Mouse (Mus musculus) heart, adult 2 months (tissue): Measurements from ENCODE around the gene Cplx1. TPM values are rescaled to one million over a fixed set of nuclear protein-coding genes. Genes with fewer than 3 reads are reported as not detected.

Experiments
- DNase-seq, 2 experiments: peaks; one replicate each; pipeline ENCODE4 v3.0.0; 2021
- H3K27ac ChIP-seq: fragments of 200-600 bp; 2 replicates; pipeline ENCODE4 v1.8.1; 2022
- H3K27me3 ChIP-seq: fragments of 200-500 bp; 2 replicates; pipeline ENCODE4 v1.6.1; 2012; ENCODE audit warnings: mild to moderate bottlenecking, low read length, inconsistent platforms, mixed read lengths; ENCODE audit not compliant: control insufficient read depth, insufficient read depth
- H3K36me3 ChIP-seq: fragments of 200-500 bp; 2 replicates; pipeline ENCODE4 v1.6.1; 2012; ENCODE audit warnings: low read length, inconsistent platforms; ENCODE audit not compliant: control insufficient read depth, insufficient read depth
- H3K4me1 ChIP-seq: fragments of 200-500 bp; 2 replicates; pipeline ENCODE4 v1.6.1; 2011; ENCODE audit warnings: low read length; ENCODE audit not compliant: control insufficient read depth, insufficient read depth
- H3K4me3 ChIP-seq: fragments of 200-600 bp; 2 replicates; pipeline ENCODE4 v1.8.1; 2022
- H3K79me2 ChIP-seq: fragments of 200-500 bp; replicated peaks from 2 replicates; pipeline ENCODE4 v1.6.1; 2012; ENCODE audit warnings: mild to moderate bottlenecking, inconsistent platforms, low read length, moderate library complexity, mixed read lengths; ENCODE audit not compliant: control insufficient read depth, insufficient read depth
- H3K9ac ChIP-seq: fragments of 200-500 bp; 2 replicates; pipeline ENCODE4 v1.6.1; 2012; ENCODE audit warnings: low read depth, mild to moderate bottlenecking, control low read depth, inconsistent platforms, low read length, mixed read lengths
- CTCF ChIP-seq: fragments of 200-600 bp; IDR thresholded peaks from 2 replicates; pipeline ENCODE4 v1.8.1; 2022; ENCODE audit warnings: antibody characterized with exemption, mild to moderate bottlenecking, moderate library complexity
- EP300 ChIP-seq: fragments of 200-500 bp; IDR thresholded peaks from 2 replicates; pipeline ENCODE4 v1.6.1; 2011; ENCODE audit warnings: low read depth, low read length, control low read depth; ENCODE audit not compliant: insufficient read depth
- POLR2A ChIP-seq: fragments of 200-500 bp; IDR thresholded peaks from 2 replicates; pipeline ENCODE4 v1.6.1; 2011; ENCODE audit warnings: mild to moderate bottlenecking, low read depth, low read length, control low read depth; ENCODE audit not compliant: insufficient read depth
- WGBS: fragments of 180-500 bp; shearing (Covaris S2); methylation state at CpG from one replicate; pipeline ENCODE4 v1.1.7; 2018; 5-methylcytosine and 5-hydroxymethylcytosine counted together
- intact Hi-C: fragments of 180-260 bp; cut with DNase I; formaldehyde crosslinking; loops from one replicate; pipeline ENCODE4 v1.15.1; 2025
- polyA plus RNA-seq: library from polyadenylated mRNA; depleted of rRNA; stranded (reverse); fragments of >200 nt; gene quantifications from 2 replicates; pipeline ENCODE4 v1.2.3, GENCODE M21; 2012
- total RNA-seq, 2 experiments: library from RNA; stranded (reverse); gene quantifications; 2 replicates each; pipeline ENCODE4 v1.2.3; 2021

Cplx1 gene
- total and polyA plus RNA-seq, 3 experiments, result 0.36 to 0.45 TPM; not detected in 1

DNA sequence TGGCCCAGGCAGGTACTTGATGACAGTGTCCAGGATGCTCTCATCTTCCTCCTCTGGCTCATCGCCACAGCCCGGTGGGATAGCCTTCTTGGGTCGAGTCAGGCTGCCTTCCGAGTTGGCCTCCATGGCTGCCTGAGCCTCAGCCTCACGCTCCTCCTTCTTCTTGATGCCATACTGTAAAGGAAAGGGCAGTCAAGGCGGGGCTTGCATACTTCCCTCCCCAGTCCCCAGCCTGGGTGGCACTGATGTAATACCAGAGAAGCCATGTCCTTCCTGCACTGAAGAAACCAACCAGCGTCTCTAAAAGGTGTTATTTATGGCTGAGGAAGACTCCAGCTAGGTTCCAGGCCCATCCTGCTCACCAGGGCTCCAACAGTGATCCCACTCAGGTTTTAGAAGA is 29.7 kb downstream of the Cplx1 start:
- whole genome bisulfite sequencing, result 68% methylated on average over 7 of the region's 7 CpGs
- TF ChIP-seq CTCF (no peak), POLR2A (no peak), EP300 (no peak)
- Histone ChIP-seq H3K27ac (no peak overlapping the region), H3K27me3 (no peaks in the 10 kb centered on the region), H3K9ac (no peak overlapping the region), H3K79me2 (no peaks in the 10 kb centered on the region), H3K4me1 (no peaks in the 10 kb centered on the region), H3K4me3 (no peak overlapping the region), H3K36me3 (no peaks in the 10 kb centered on the region)
- intact Hi-C loops, result no loop called here
- no peak for DNase-seq

GRCm38 (mm10) chr5:108518951-108519350 is 30.9 kb downstream of the Cplx1 start:
- TF ChIP-seq EP300, result no peak
- no peak for TF ChIP-seq POLR2A
- TF ChIP-seq CTCF, result no peak
- H3K79me2 ChIP-seq, result no peaks in the 10 kb centered on the region
- no peak overlapping the region for H3K27ac ChIP-seq
- WGBS, result 74% methylated on average over 5 of the region's 5 CpGs
- intact Hi-C loops, result no loop called here
- no peak for DNase-seq
- H3K36me3 ChIP-seq, result no peaks in the 10 kb centered on the region
- H3K27me3 ChIP-seq, result no peaks in the 10 kb centered on the region
- H3K4me3 ChIP-seq, result no peak overlapping the region
- no peak overlapping the region for H3K9ac ChIP-seq
- H3K4me1 ChIP-seq, result no peaks in the 10 kb centered on the region

DNA sequence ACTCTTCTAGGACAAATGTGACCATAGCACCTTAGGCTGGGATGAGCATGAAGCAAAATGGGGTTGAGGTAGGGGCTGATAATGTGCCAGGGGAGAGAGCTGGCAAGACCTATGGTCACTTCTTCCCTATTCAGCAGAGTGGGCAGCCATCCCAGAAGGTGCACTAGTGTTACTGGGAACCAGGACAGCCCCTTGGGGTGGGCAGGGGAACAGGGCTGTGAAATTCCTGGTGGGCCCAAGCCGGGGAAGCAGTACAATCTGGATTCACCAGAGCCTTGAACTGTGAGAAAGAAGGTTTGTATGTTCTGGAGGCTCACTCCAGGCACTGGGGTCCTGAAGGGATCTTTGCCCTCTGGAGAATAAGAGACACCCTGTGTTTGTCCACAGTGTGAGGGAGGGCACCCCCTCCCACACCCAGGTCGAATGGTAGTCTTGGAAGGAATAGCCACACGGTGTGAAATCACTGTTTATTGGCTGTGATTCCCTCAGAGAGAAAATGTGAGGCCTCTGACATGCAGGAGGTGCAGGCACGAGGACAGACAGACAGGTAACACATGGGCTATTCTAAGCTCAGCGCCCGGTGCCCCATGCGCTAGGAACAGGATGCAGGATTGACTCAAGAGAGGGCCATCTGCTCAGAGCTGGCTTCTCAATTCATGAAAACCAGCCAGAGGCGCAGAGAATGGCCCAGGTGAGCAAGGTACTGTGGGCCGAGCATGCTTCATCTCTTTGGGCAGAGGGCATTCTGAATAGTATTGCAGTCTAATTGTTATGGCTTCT is 31.5 kb downstream of the Cplx1 start:
- DNase-seq, result no peak
- no peaks in the 10 kb centered on the region for H3K4me1 ChIP-seq
- 71% methylated on average over 9 of the region's 9 CpGs for WGBS
- no peaks in the 10 kb centered on the region for H3K36me3 ChIP-seq
- no peaks in the 10 kb centered on the region for H3K27me3 ChIP-seq
- intact Hi-C loops, result no loop called here
- H3K4me3 ChIP-seq, result no peak overlapping the region
- H3K9ac ChIP-seq, result no peak overlapping the region
- no peak for TF ChIP-seq EP300
- TF ChIP-seq POLR2A, result no peak
- no peak for TF ChIP-seq CTCF
- no peaks in the 10 kb centered on the region for H3K79me2 ChIP-seq
- no peak overlapping the region for H3K27ac ChIP-seq

- Histone ChIP-seq H3K4me3 (no peak overlapping the region), H3K9ac (no peak overlapping the region), H3K27ac (no peak overlapping the region), H3K79me2 (no peaks in the 10 kb centered on the region), H3K27me3 (no peaks in the 10 kb centered on the region), H3K36me3 (no peaks in the 10 kb centered on the region), H3K4me1 (no peaks in the 10 kb centered on the region)
- intact Hi-C loops, result no loop called here
- no peak for TF ChIP-seq CTCF
- no peak for TF ChIP-seq POLR2A
- TF ChIP-seq EP300, result no peak
- no peak for DNase-seq
- WGBS, result 83% methylated on average over 3 of the region's 3 CpGs
These were observed 33.2 kb downstream of the Cplx1 start for GRCm38 (mm10) chr5:108516655-108517054.

DNA sequence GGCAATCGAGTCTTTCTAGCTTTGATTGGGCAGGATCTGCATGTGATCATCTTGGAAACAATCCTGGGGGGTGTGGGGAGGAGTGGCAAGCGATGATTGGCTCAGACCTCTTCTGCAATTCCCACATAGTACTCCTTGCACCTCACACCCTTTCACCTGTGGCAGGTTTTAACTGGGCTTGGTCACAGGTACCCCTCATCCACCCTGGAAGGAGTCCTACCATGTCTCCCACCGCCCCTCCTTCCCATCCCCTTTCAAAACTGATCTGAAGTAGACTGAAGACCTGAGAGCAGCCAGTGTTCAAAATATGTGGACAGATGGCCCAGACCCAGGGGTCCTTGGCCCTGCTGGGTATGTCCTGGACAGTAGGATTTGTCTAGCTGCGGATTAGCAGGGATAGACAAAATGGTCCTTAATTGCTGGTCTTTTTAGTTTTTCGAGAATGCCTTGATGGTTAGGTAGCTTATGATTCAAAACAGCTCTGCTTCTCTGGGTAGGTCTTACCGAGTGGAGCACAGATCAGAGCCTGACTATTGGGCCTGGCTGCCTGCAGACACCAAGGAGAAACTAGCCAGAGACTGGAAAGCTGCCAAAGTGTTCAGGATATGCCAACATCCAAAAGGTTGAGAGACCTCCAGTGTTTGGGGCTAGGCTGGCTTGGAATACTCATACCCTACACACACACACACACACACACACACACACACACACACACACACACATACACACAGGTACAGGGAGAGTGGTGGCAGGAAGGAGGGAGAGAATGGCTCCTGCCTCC is 34.1 kb downstream of the Cplx1 start:
- DNase-seq, result no peak
- intact Hi-C loops, result no loop called here
- Histone ChIP-seq H3K27ac (no peak overlapping the region), H3K27me3 (no peaks in the 10 kb centered on the region), H3K36me3 (no peaks in the 10 kb centered on the region), H3K4me3 (no peak overlapping the region), H3K9ac (no peak overlapping the region), H3K4me1 (no peaks in the 10 kb centered on the region), H3K79me2 (no peaks in the 10 kb centered on the region)
- 57% methylated on average over 6 of the region's 6 CpGs for WGBS
- no peak for TF ChIP-seq POLR2A
- TF ChIP-seq CTCF, result no peak
- TF ChIP-seq EP300, result no peak

DNA sequence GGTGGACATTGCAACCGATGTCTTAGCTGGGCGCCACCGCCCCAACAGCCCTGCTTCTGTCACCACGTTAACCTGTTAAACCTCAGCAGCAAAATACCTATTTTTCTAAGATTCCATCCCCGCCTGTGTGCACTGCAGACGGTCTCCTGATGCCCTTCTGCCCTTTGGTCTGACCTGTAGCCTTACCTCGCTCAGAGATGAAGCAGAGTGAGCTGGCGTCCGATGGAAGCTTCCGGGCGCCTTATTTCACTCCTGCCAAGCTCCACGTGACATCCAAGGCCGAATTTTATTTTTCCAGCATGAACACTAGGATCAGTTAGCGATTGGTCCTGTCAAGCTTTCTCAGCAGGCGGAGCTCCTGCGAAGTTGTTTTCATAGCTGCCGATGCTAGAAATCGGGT is 47.5 kb downstream of the Cplx1 start:
- H3K9ac ChIP-seq, result no peak overlapping the region
- intact Hi-C loops, result no loop called here
- no peaks in the 10 kb centered on the region for H3K36me3 ChIP-seq
- H3K27me3 ChIP-seq, result no peaks in the 10 kb centered on the region
- no peak for TF ChIP-seq CTCF
- TF ChIP-seq EP300, result no peak
- no peak for TF ChIP-seq POLR2A
- no peaks in the 10 kb centered on the region for H3K79me2 ChIP-seq
- H3K4me1 ChIP-seq, result no peaks in the 10 kb centered on the region
- 92% methylated on average over 18 of the region's 18 CpGs for WGBS
- H3K4me3 ChIP-seq, result no peak overlapping the region
- no peak overlapping the region for H3K27ac ChIP-seq
- DNase-seq, result no peak
